Mouse (Mus musculus) olfactory bulb, adult 2 months (tissue): ENCODE results near the gene Dlg2.

Experiments
- CTCF ChIP-seq: fragments of 200-500 bp; IDR thresholded peaks from 2 replicates; pipeline ENCODE4 v1.5.1; 2012; ENCODE audit warnings: low read depth, mild to moderate bottlenecking, low read length, moderate library complexity; ENCODE audit not compliant: insufficient read depth
- POLR2A ChIP-seq: fragments of 200-500 bp; IDR thresholded peaks from 2 replicates; pipeline ENCODE4 v1.6.1; 2012; ENCODE audit warnings: mild to moderate bottlenecking, low read depth, low read length, moderate library complexity; ENCODE audit not compliant: insufficient read depth

GRCm38 (mm10) chr7:91893991-91894390 is 1417.5 kb downstream of the Dlg2 start:
- TF ChIP-seq CTCF (no peak), POLR2A (no peak)
